Mouse (Mus musculus) C2C12 (cell line): Measurements from ENCODE around the gene Lingo3.

Experiments used
- CEBPB ChIP-seq: IDR thresholded peaks from one replicate; pipeline ENCODE4 v1.6.1; 2011; ENCODE audit warnings: low read depth, mild to moderate bottlenecking, control low read depth, moderate library complexity
- CTCF ChIP-seq: IDR thresholded peaks from one replicate; pipeline ENCODE4 v1.5.1; 2011; ENCODE audit not compliant: control insufficient read depth, insufficient read depth, insufficient read length
- FOSL1 ChIP-seq: IDR thresholded peaks from one replicate; pipeline ENCODE4 v1.8.0; 2011; ENCODE audit warnings: mild to moderate bottlenecking, low read length; ENCODE audit not compliant: poor library complexity, insufficient read depth, severe bottlenecking
- MAX ChIP-seq: IDR thresholded peaks from one replicate; pipeline ENCODE4 v1.6.1; 2011; ENCODE audit warnings: mild to moderate bottlenecking, control low read depth
- MYOD1 ChIP-seq: IDR thresholded peaks from one replicate; pipeline ENCODE4 v1.6.1; 2011; ENCODE audit warnings: low read depth; ENCODE audit not compliant: control insufficient read depth, insufficient read length
- MYOG ChIP-seq: IDR thresholded peaks from one replicate; pipeline ENCODE4 v1.6.1; 2011; ENCODE audit not compliant: control insufficient read depth, insufficient read length; ENCODE audit errors: extremely low read depth
- USF1 ChIP-seq: IDR thresholded peaks from one replicate; pipeline ENCODE4 v1.6.1; 2011; ENCODE audit warnings: low read depth, mild to moderate bottlenecking, control low read depth, moderate library complexity

GRCm38 (mm10) chr10:80812391-80813041, 31.3 kb downstream of the Lingo3 start:
- TF ChIP-seq CTCF (no peak), MAX (no peak), USF1 (no peak), CEBPB (no peak), MYOD1 (no peak), MYOG (no peak), FOSL1 (no peak)
